23 mouse cellular contexts compared by ENCODE assay signal in the genomic region with DNA sequence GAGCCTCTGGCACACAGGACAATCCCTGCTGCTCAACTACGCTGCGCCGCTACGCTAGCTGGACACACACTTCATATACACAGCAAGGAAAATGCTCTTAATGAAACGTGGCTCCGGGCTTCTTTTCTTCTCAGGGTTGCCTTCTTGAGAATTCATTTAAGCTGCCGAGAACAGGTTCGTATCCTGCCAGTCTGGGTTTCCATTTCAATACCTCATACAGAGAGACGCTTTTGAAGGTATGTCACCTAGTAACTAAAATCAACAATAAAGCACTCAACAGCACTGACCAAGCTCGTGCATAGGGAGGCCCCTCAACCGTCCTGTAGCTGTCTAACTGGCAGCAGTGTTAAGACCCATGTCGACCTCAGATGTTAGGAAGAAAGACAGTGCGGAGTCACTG. TPM values are rescaled to one million over a fixed set of nuclear protein-coding genes. Genes with fewer than 3 reads are reported as not detected.
DNase-seq lines count a peak whose midpoint lies in the region; ATAC-seq and TF ChIP-seq lines count a peak whose summit lies in the region.
"Had no signal": no experiment of that assay in that cellular context is flagged by ENCODE, and none has a peak within 500 bp of the region (broad histone marks: within the 10 kb centered on the region; RNA-seq: fewer than 3 reads in every experiment).

No protein-coding gene starts in this region.

- ATAC-seq in CD4-positive, CD25-positive, alpha-beta regulatory T cell, adult 4 months: no peak
- ATAC-seq: forebrain, embryonic 13.5 days; forebrain, embryonic 15.5 days had no signal

- TF ChIP-seq CTCF in spleen, adult 2 months (IDR thresholded peaks at IDR 0.05; ENCODE audit: extremely low read depth, insufficient read depth, insufficient read length, insufficient replicate concordance): no peak

- H3K36me3 ChIP-seq in spleen, adult 2 months (ENCODE audit: control insufficient read depth, insufficient read depth, low read length): peaks cover 4% of the 10 kb centered on the region

- peak; percentile 45 for DNase-seq in CD4-positive, CD25-positive, alpha-beta regulatory T cell, adult 2 months (ENCODE audit: low read depth, low spot score)
- DNase-seq in spleen, adult 2 months (ENCODE audit: low read depth in 1 of 2, low spot score in 2 of 2): no peak
- DNase-seq in spleen, postnatal 4 days (ENCODE audit: low spot score in 2 of 2): no peak
- peak; percentile 57 for DNase-seq in naive thymus-derived CD4-positive, alpha-beta T cell, adult 2 months (ENCODE audit: low read depth)
- DNase-seq in adrenal gland, postnatal 25 days: no peak
- DNase-seq: adrenal gland, adult 2 months; adrenal gland, postnatal 10 days; adrenal gland, postnatal 36 days; cerebellum, adult 11-12 months; cerebellum, adult 2 months; cerebellum, adult 9-10 months; cerebellum, postnatal 10 days; cerebellum, postnatal 25 days had no signal

- peak overlapping the region; percentile 94 for H3K27ac ChIP-seq in spleen, adult 2 months (ENCODE audit: insufficient read depth, low read length)
- H3K27ac ChIP-seq: embryonic facial prominence, embryonic 10.5 days; embryonic facial prominence, embryonic 12.5 days; forebrain, embryonic 13.5 days; forebrain, embryonic 15.5 days had no signal

- no peaks in the 10 kb centered on the region for H3K27me3 ChIP-seq in spleen, adult 2 months (ENCODE audit: control insufficient read depth, insufficient read depth, low read length)
- H3K27me3 ChIP-seq: embryonic facial prominence, embryonic 12.5 days; forebrain, embryonic 13.5 days; forebrain, embryonic 15.5 days had no signal

- no peak overlapping the region for H3K4me3 ChIP-seq in spleen, adult 2 months (ENCODE audit: extremely low read depth, insufficient read depth, insufficient read length)
- H3K4me3 ChIP-seq: embryonic facial prominence, embryonic 10.5 days; embryonic facial prominence, embryonic 12.5 days; forebrain, embryonic 13.5 days; forebrain, embryonic 15.5 days had no signal

- 91% methylated on average over 13 of the region's 13 CpGs for WGBS in spleen, adult 2 months

- TF ChIP-seq POLR2A in spleen, adult 2 months (IDR thresholded peaks at IDR 0.05; ENCODE audit: low read depth, low read length): no peak

- peaks cover 25% of the 10 kb centered on the region for H3K4me1 ChIP-seq in spleen, adult 2 months (ENCODE audit: control insufficient read depth, insufficient read depth, insufficient read length)
- H3K4me1 ChIP-seq: embryonic facial prominence, embryonic 10.5 days; embryonic facial prominence, embryonic 12.5 days; forebrain, embryonic 13.5 days; forebrain, embryonic 15.5 days had no signal

RNA-seq across cellular contexts. Expression of a gene that starts 18.2 kb away (rescaled TPM):
- 10 to 100 TPM; 12.1 to 15.9 TPM for polyA plus RNA-seq in CD4-positive, CD25-positive, alpha-beta regulatory T cell, adult 4 months (2017; shearing (Covaris generic))
- polyA plus RNA-seq in spleen, adult 2 months (2012; rRNA removed): 34.3 and 69.3 TPM in 2 replicates
- 34.2 and 38.0 TPM in 2 replicates for total RNA-seq in adrenal gland, postnatal 25 days (2021)

RNA-seq across cellular contexts. Expression of a gene that starts 35.7 kb away (rescaled TPM):
- polyA plus RNA-seq in CD4-positive, CD25-positive, alpha-beta regulatory T cell, adult 4 months (2017; shearing (Covaris generic)): under 1 TPM in 1 of 2 experiments, not detected in 1; 0.09 TPM
- polyA plus RNA-seq in spleen, adult 2 months (2012; rRNA removed): 0.02 TPM in 1 of 2 replicates, not detected in the other
- 0.09 and 0.29 TPM in 2 replicates for total RNA-seq in adrenal gland, postnatal 25 days (2021)
- total RNA-seq: MEL had no signal

RNA-seq across cellular contexts. Expression of a gene that starts 40.0 kb away (rescaled TPM):
- not detected for polyA plus RNA-seq in CD4-positive, CD25-positive, alpha-beta regulatory T cell, adult 4 months (2017; shearing (Covaris generic))
- not detected in 2 replicates for polyA plus RNA-seq in spleen, adult 2 months (2012; rRNA removed)
- total RNA-seq in adrenal gland, postnatal 25 days (2021): not detected in 2 replicates
- total RNA-seq: adrenal gland, adult 2 months; adrenal gland, postnatal 10 days; adrenal gland, postnatal 36 days; ES-E14; MEL had no signal
- polyA plus RNA-seq: adrenal gland, adult 2 months; cerebellum, adult 2 months; cortical plate, adult 2 months; embryonic facial prominence, embryonic 10.5 days; embryonic facial prominence, embryonic 12.5 days; embryonic facial prominence, embryonic 14.5 days; forebrain, embryonic 11.5 days; forebrain, embryonic 13.5 days; forebrain, embryonic 15.5 days had no signal

RNA-seq across cellular contexts. Expression of a gene that starts 53.7 kb away (rescaled TPM):
- not detected for polyA plus RNA-seq in CD4-positive, CD25-positive, alpha-beta regulatory T cell, adult 4 months (2017; shearing (Covaris generic))
- polyA plus RNA-seq in spleen, adult 2 months (2012; rRNA removed): 0.07 and 0.09 TPM in 2 replicates
- total RNA-seq in adrenal gland, postnatal 25 days (2021): 0.33 and 0.49 TPM in 2 replicates
- total RNA-seq: MEL had no signal

Comparison
In these comparisons a context has a peak if more than half of its experiments do, and no peak if none do; other contexts are left out.
1. DNase-seq: peak in CD4-positive, CD25-positive, alpha-beta regulatory T cell, adult 2 months (single experiment) and naive thymus-derived CD4-positive, alpha-beta T cell, adult 2 months (single experiment); none in spleen, adult 2 months (0 of 2), spleen, postnatal 4 days (0 of 2) and adrenal gland, postnatal 25 days (single experiment).